Mouse (Mus musculus) CH12.LX (cell line): ENCODE measurements around the gene Plekhn1. TPM values are rescaled to one million over a fixed set of nuclear protein-coding genes. Genes with fewer than 3 reads are reported as not detected.

Source experiments
- DNase-seq: peaks from one replicate; pipeline ENCODE4 v3.0.0-alpha.2; 2013; ENCODE audit errors: extremely low read depth
- H3K27ac ChIP-seq: 2 replicates; pipeline ENCODE4 v1.5.1; 2012; ENCODE audit warnings: low read depth, mild to moderate bottlenecking, control low read depth, moderate library complexity; ENCODE audit not compliant: insufficient read depth
- H3K27me3 ChIP-seq: replicated peaks from 2 replicates; pipeline ENCODE3; 2012; ENCODE audit warnings: inconsistent platforms
- H3K36me3 ChIP-seq, 2 experiments: replicated peaks in 1 of 2; 2 replicates each; pipeline versions ENCODE3 to v1.6.1; 2012; ENCODE audit warnings: inconsistent platforms in 1 of 2, low read length in 1 of 2, mild to moderate bottlenecking in 1 of 2, mixed read lengths in 1 of 2, moderate library complexity in 1 of 2; ENCODE audit not compliant: control insufficient read depth in 1 of 2, insufficient read depth in 1 of 2
- H3K4me1 ChIP-seq, 2 experiments: 2 replicates each; pipeline ENCODE4 v1.6.1; 2012; ENCODE audit warnings: inconsistent platforms in 1 of 2, moderate library complexity in 1 of 2; ENCODE audit not compliant: insufficient read depth in 2 of 2, control insufficient read depth in 1 of 2
- H3K4me2 ChIP-seq: 2 replicates; pipeline ENCODE4 v1.6.1; 2012; ENCODE audit warnings: low read depth, mild to moderate bottlenecking, control low read depth; ENCODE audit not compliant: poor library complexity, insufficient read depth, severe bottlenecking
- H3K4me3 ChIP-seq, 3 experiments: fragments of 150-350 bp in 1 of 3; sonication (generic) in 1 of 3; replicated peaks in 1 of 3; 2 replicates each; pipeline versions ENCODE3 to v1.5.1; 2011 to 2012; ENCODE audit warnings: low read depth in 2 of 3, low read length in 2 of 3, mild to moderate bottlenecking in 2 of 3, moderate library complexity in 2 of 3, control low read depth in 1 of 3, improper control_type of control experiment in 1 of 3, inconsistent platforms in 1 of 3, mixed read lengths in 1 of 3; ENCODE audit not compliant: poor library complexity in 1 of 3
- H3K79me2 ChIP-seq: replicated peaks from 2 replicates; pipeline ENCODE4 v1.6.1; 2012; ENCODE audit warnings: mild to moderate bottlenecking, moderate library complexity; ENCODE audit not compliant: control insufficient read depth, poor library complexity, insufficient read depth, severe bottlenecking; ENCODE audit errors: extremely low read depth
- H3K9ac ChIP-seq: 2 replicates; pipeline ENCODE4 v1.6.1; 2012; ENCODE audit warnings: low read depth, mild to moderate bottlenecking, control low read depth, moderate library complexity; ENCODE audit not compliant: insufficient read depth
- H3K9me3 ChIP-seq: replicated peaks from 2 replicates; pipeline ENCODE3; 2012; ENCODE audit warnings: low read length, inconsistent platforms, mixed read lengths
- CHD1 ChIP-seq: IDR thresholded peaks from 2 replicates; pipeline ENCODE4 v1.6.1; 2012; ENCODE audit warnings: low read depth, low read length, improper control_type of control experiment, inconsistent platforms
- CTCF ChIP-seq, 2 experiments: IDR thresholded peaks in 1 of 2; conservative IDR thresholded peaks in 1 of 2; 2 replicates each; pipeline ENCODE4 v1.5.1; 2011 to 2012; ENCODE audit warnings: low read depth in 2 of 2, low read length in 2 of 2, improper control_type of control experiment in 1 of 2, inconsistent platforms in 1 of 2, mild to moderate bottlenecking in 1 of 2, moderate library complexity in 1 of 2
- EP300 ChIP-seq: IDR thresholded peaks from 2 replicates; pipeline ENCODE4 v1.6.1; 2011; ENCODE audit warnings: low read length, improper control_type of control experiment
- GABPA ChIP-seq: IDR thresholded peaks from 2 replicates; pipeline ENCODE4 v1.6.1; 2012; ENCODE audit warnings: low read depth, low read length, improper control_type of control experiment, inconsistent platforms; ENCODE audit not compliant: insufficient replicate concordance
- JUN ChIP-seq: IDR thresholded peaks from 2 replicates; pipeline ENCODE4 v1.6.1; 2011; ENCODE audit warnings: low read depth, mild to moderate bottlenecking, low read length, improper control_type of control experiment, moderate library complexity; ENCODE audit not compliant: insufficient read depth
- MAFK ChIP-seq: IDR thresholded peaks from 2 replicates; pipeline ENCODE4 v1.6.1; 2011; ENCODE audit warnings: low read length, improper control_type of control experiment; ENCODE audit not compliant: insufficient replicate concordance
- MEF2A ChIP-seq: IDR thresholded peaks from 2 replicates; pipeline ENCODE4 v1.6.1; 2014; ENCODE audit warnings: low read depth, mild to moderate bottlenecking, inconsistent platforms, low read length, improper control_type of control experiment, borderline replicate concordance
- MXI1 ChIP-seq: IDR thresholded peaks from 2 replicates; pipeline ENCODE4 v1.6.1; 2011; ENCODE audit warnings: mild to moderate bottlenecking, low read depth, low read length, improper control_type of control experiment
- MYC ChIP-seq: IDR thresholded peaks from 2 replicates; pipeline ENCODE4 v1.6.1; 2011; ENCODE audit warnings: low read depth, mild to moderate bottlenecking, improper control_type of control experiment, low read length
- NRF1 ChIP-seq: IDR thresholded peaks from 2 replicates; pipeline ENCODE4 v1.6.1; 2014; ENCODE audit warnings: low read depth, mild to moderate bottlenecking, inconsistent platforms, low read length, improper control_type of control experiment, moderate library complexity
- PAX5 ChIP-seq: IDR thresholded peaks from 2 replicates; pipeline ENCODE4 v1.6.1; 2012; ENCODE audit warnings: low read length, inconsistent platforms, mixed read lengths
- POLR2AphosphoS2 ChIP-seq: IDR thresholded peaks from 2 replicates; pipeline ENCODE4 v1.6.1; 2011; ENCODE audit warnings: low read depth, low read length, improper control_type of control experiment
- RAD21 ChIP-seq: IDR thresholded peaks from 2 replicates; pipeline ENCODE4 v1.6.1; 2011; ENCODE audit warnings: low read depth, mild to moderate bottlenecking, low read length, improper control_type of control experiment, moderate library complexity
- SMC3 ChIP-seq: IDR thresholded peaks from 2 replicates; pipeline ENCODE4 v1.6.1; 2011; ENCODE audit warnings: low read depth, low read length, improper control_type of control experiment
- TBP ChIP-seq: conservative IDR thresholded peaks from 2 replicates; pipeline ENCODE4 v1.6.1; 2011; ENCODE audit warnings: low read depth, low read length, improper control_type of control experiment
- USF2 ChIP-seq: conservative IDR thresholded peaks from 2 replicates; pipeline ENCODE4 v1.6.1; 2011; ENCODE audit warnings: low read depth, low read length, improper control_type of control experiment
- ZC3H11A ChIP-seq: IDR thresholded peaks from 2 replicates; pipeline ENCODE4 v1.6.1; 2012; ENCODE audit warnings: low read depth, mild to moderate bottlenecking, inconsistent platforms, low read length, improper control_type of control experiment
- ZKSCAN1 ChIP-seq: IDR thresholded peaks from 2 replicates; pipeline ENCODE4 v1.6.1; 2012; ENCODE audit warnings: low read depth, inconsistent platforms, low read length, improper control_type of control experiment, borderline replicate concordance
- ZNF384 ChIP-seq: IDR thresholded peaks from 2 replicates; pipeline ENCODE4 v1.6.1; 2012; ENCODE audit warnings: low read depth, low read length, improper control_type of control experiment, inconsistent platforms
- dilution Hi-C: fragments of 300-500 bp; cut with MboI; formaldehyde crosslinking; loops from 2 replicates; pipeline ENCODE4 v1.14.3; 2020; ENCODE audit warnings: low sequenced_read_pairs; ENCODE audit not compliant: extremely low pct_unique_long_range_greater_than_20kb, extremely low pct_ligation_motif_present
- in situ Hi-C: fragments of 300-500 bp; cut with MboI; formaldehyde crosslinking; loops from 3 replicates; pipeline ENCODE4 v1.14.3; 2019; ENCODE audit warnings: low sequenced_read_pairs, low pct_ligation_motif_present, low pct_unique_long_range_greater_than_20kb, mixed read lengths
- polyA plus RNA-seq: library from polyadenylated mRNA; unstranded; fragments of >175 nt; gene quantifications from 2 replicates; pipeline ENCODE4 v1.2.1, GENCODE M21; 2012; ENCODE audit warnings: low read depth; ENCODE audit not compliant: insufficient read length
- total RNA-seq, 2 experiments: library from RNA; depleted of rRNA; stranded (reverse); fragments of 300-350 nt in 1 of 2; fragments of >200 nt in 1 of 2; gene quantifications; 2 replicates each; pipeline ENCODE4 v1.2.3; 2012 to 2014

Plekhn1 gene
- total and polyA plus RNA-seq, 3 experiments = 3.3 to 9.7 (median 6.5) TPM

GRCm38 (mm10) chr4:156188162-156188810, 46.4 kb downstream of the Plekhn1 start:
- H3K36me3 ChIP-seq = peaks cover 0 to 2% of the 10 kb centered on the region in 2 experiments
- no peak overlapping the region for H3K9ac ChIP-seq
- dilution Hi-C loops (no loop called here), in situ Hi-C loops (no loop called here)
- no peak overlapping the region for H3K4me2 ChIP-seq
- no peaks in the 10 kb centered on the region for H3K79me2 ChIP-seq
- no peak overlapping the region for H3K4me3 ChIP-seq
- no peak for DNase-seq
- H3K9me3 ChIP-seq = no peaks in the 10 kb centered on the region
- no peak overlapping the region for H3K27ac ChIP-seq
- H3K27me3 ChIP-seq = no peaks in the 10 kb centered on the region
- peaks cover 3 to 27% of the 10 kb centered on the region in 2 experiments; a peak in 2 of 4 replicates for H3K4me1 ChIP-seq
- no peak for TF ChIP-seq ZNF384
- TF ChIP-seq CHD1 = no peak
- no peak for TF ChIP-seq MXI1
- TF ChIP-seq SMC3 = no peak
- no peak for TF ChIP-seq POLR2AphosphoS2
- no peak for TF ChIP-seq NRF1
- no peak for TF ChIP-seq ZC3H11A
- TF ChIP-seq USF2 = no peak
- TF ChIP-seq RAD21 = no peak
- TF ChIP-seq GABPA = no peak
- no peak for TF ChIP-seq MYC
- TF ChIP-seq PAX5 = no peak
- no peak for TF ChIP-seq ZKSCAN1
- TF ChIP-seq MEF2A = no peak

DNA sequence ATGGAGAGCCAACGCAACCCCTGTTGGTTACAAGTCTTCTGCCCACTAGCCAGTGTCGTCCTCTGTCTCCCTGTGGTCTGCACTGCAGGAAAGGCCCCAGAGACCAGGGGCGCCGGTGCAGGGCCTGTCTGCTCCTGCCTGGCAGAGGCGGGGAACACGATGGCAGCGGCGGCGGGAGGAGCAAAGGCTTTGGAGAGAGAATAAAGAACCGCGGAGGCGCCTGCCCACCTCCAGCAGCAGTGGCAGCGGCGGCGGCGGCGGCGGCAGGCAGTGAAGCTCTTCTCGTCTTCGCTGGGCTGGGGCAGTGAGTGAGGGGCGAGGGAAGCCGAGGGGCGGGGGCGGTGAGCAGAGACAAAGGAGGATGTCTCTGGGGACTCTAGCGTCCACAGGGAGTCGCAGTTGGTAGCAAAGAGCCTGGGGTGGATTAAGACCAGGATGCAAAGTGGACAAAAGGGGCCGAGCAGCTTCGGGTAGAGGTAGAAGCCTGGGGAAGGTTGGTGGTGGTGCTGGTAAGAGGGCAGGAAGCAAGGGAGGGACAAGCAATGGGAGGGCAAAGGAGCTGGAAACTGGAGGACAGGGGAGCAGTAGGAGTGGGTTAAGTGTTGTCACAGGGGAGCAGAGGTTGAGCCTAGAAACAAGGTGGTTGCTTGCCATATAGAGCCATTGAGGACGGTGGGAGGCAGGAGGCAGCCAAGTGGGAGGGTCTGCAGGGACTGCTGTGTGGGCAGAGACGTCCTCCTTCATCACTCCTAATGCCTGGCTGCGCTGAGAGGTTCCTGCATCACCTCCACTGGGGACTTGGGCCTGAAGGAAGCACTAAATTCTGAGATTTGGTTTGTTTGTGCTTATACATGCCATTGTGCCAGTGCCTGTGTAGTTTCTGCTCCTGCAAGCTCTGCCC, 48.5 kb downstream of the Plekhn1 start:
- H3K4me1 ChIP-seq = peaks cover 3 to 42% of the 10 kb centered on the region in 2 experiments; a peak in 2 of 4 replicates
- H3K4me2 ChIP-seq = no peak overlapping the region
- no peaks in the 10 kb centered on the region for H3K79me2 ChIP-seq
- DNase-seq = no peak
- dilution Hi-C loops = no loop called here
- in situ Hi-C loops = no loop called here
- no peaks in the 10 kb centered on the region for H3K9me3 ChIP-seq
- no peak overlapping the region for H3K27ac ChIP-seq
- no peaks in the 10 kb centered on the region for H3K27me3 ChIP-seq
- no peak overlapping the region for H3K9ac ChIP-seq
- H3K36me3 ChIP-seq = peaks cover 0 to 2% of the 10 kb centered on the region in 2 experiments
- no peak overlapping the region for H3K4me3 ChIP-seq
- TF ChIP-seq CTCF (conservative IDR thresholded peaks at IDR 0.05 in 1 of 2, IDR thresholded peaks at IDR 0.05 in 1 of 2; ENCODE audit: low read depth in 2 of 2, low read length in 2 of 2) = no peak
- no peak for TF ChIP-seq JUN
- no peak for TF ChIP-seq MXI1
- no peak for TF ChIP-seq TBP
- TF ChIP-seq ZNF384 = no peak
- no peak for TF ChIP-seq EP300
- no peak for TF ChIP-seq MYC
- TF ChIP-seq USF2 = no peak
- no peak for TF ChIP-seq MAFK
